Mouse (Mus musculus) MEL (cell line): ENCODE measurements around the gene Fgf11. TPM values are rescaled to one million over a fixed set of nuclear protein-coding genes. Genes with fewer than 3 reads are reported as not detected.

Experiments
- DNase-seq: peaks from one replicate; pipeline ENCODE4 v3.0.0; 2011; ENCODE audit warnings: low read depth, low spot score
- H3K27ac ChIP-seq: 2 replicates; pipeline ENCODE4 v1.5.1; 2012; ENCODE audit warnings: low read depth, mild to moderate bottlenecking, control low read depth, low read length, moderate library complexity; ENCODE audit not compliant: control insufficient read depth
- H3K27me3 ChIP-seq, 2 experiments: fragments of 150-350 bp in 1 of 2; sonication (generic) in 1 of 2; 2 replicates each; pipeline ENCODE4 v1.6.1; 2012; ENCODE audit warnings: low read length in 2 of 2, mild to moderate bottlenecking in 2 of 2, improper control_type of control experiment in 1 of 2, moderate library complexity in 1 of 2; ENCODE audit not compliant: insufficient read depth in 2 of 2, control insufficient read depth in 1 of 2
- H3K36me3 ChIP-seq, 2 experiments: 2 replicates each; pipeline ENCODE4 v1.6.1; 2012 to 2014; ENCODE audit warnings: low read length in 2 of 2, improper control_type of control experiment in 1 of 2, inconsistent platforms in 1 of 2, mild to moderate bottlenecking in 1 of 2; ENCODE audit not compliant: insufficient read depth in 2 of 2, control insufficient read depth in 1 of 2
- H3K4me1 ChIP-seq, 2 experiments: fragments of 150-350 bp in 1 of 2; sonication (generic) in 1 of 2; 2 replicates each; pipeline ENCODE4 v1.6.1; 2012; ENCODE audit warnings: low read length in 2 of 2, improper control_type of control experiment in 1 of 2, mild to moderate bottlenecking in 1 of 2; ENCODE audit not compliant: insufficient read depth in 2 of 2, control insufficient read depth in 1 of 2
- H3K4me3 ChIP-seq, 2 experiments: fragments of 150-350 bp in 1 of 2; sonication (generic) in 1 of 2; 2 replicates each; pipeline ENCODE4 v1.5.1; 2012; ENCODE audit warnings: low read depth in 2 of 2, low read length in 2 of 2, mild to moderate bottlenecking in 2 of 2, moderate library complexity in 2 of 2, control low read depth in 1 of 2, improper control_type of control experiment in 1 of 2; ENCODE audit not compliant: control insufficient read depth in 1 of 2, insufficient read depth in 1 of 2
- H3K79me2 ChIP-seq: 2 replicates; pipeline ENCODE4 v1.6.1; 2012; ENCODE audit warnings: mild to moderate bottlenecking, low read length, moderate library complexity; ENCODE audit not compliant: control insufficient read depth, poor library complexity, insufficient read depth
- H3K9ac ChIP-seq: 2 replicates; pipeline ENCODE4 v1.6.1; 2012; ENCODE audit warnings: low read depth, mild to moderate bottlenecking, control low read depth, low read length, moderate library complexity; ENCODE audit not compliant: control insufficient read depth, poor library complexity, severe bottlenecking
- H3K9me3 ChIP-seq: fragments of 150-350 bp; sonication (generic); replicated peaks from 2 replicates; pipeline ENCODE4 v1.6.1; 2012; ENCODE audit warnings: mild to moderate bottlenecking, low read length, improper control_type of control experiment, moderate library complexity; ENCODE audit not compliant: insufficient read depth
- BHLHE40 ChIP-seq: IDR thresholded peaks from 2 replicates; pipeline ENCODE4 v1.6.1; 2012; ENCODE audit warnings: low read depth, mild to moderate bottlenecking, inconsistent platforms, low read length, improper control_type of control experiment, borderline replicate concordance
- CHD1 ChIP-seq: IDR thresholded peaks from 2 replicates; pipeline ENCODE4 v1.6.1; 2012; ENCODE audit warnings: low read depth, mild to moderate bottlenecking, inconsistent platforms, low read length, improper control_type of control experiment
- CHD2 ChIP-seq: IDR thresholded peaks from 2 replicates; pipeline ENCODE4 v1.6.1; 2011; ENCODE audit warnings: low read length, improper control_type of control experiment
- CTCF ChIP-seq, 3 experiments: IDR thresholded peaks in 2 of 3; conservative IDR thresholded peaks in 1 of 3; 2 replicates each; pipeline ENCODE4 v1.5.1; 2011 to 2012; ENCODE audit warnings: low read length in 3 of 3, low read depth in 2 of 3, mild to moderate bottlenecking in 2 of 3, improper control_type of control experiment in 1 of 3, inconsistent platforms in 1 of 3, mixed read lengths in 1 of 3, moderate library complexity in 1 of 3; ENCODE audit not compliant: control insufficient read depth in 1 of 3, insufficient read depth in 1 of 3, poor library complexity in 1 of 3, severe bottlenecking in 1 of 3
- EP300 ChIP-seq, 2 experiments: IDR thresholded peaks; 2 replicates each; pipeline ENCODE4 v1.6.1; 2011; ENCODE audit warnings: improper control_type of control experiment in 2 of 2, low read length in 2 of 2, low read depth in 1 of 2, mild to moderate bottlenecking in 1 of 2
- ETS1 ChIP-seq: IDR thresholded peaks from 2 replicates; pipeline ENCODE4 v1.6.1; 2012; ENCODE audit warnings: low read depth, mild to moderate bottlenecking, inconsistent platforms, low read length, improper control_type of control experiment, moderate library complexity
- GABPA ChIP-seq: IDR thresholded peaks from 2 replicates; pipeline ENCODE4 v1.6.1; 2012; ENCODE audit warnings: low read depth, mild to moderate bottlenecking, inconsistent platforms, low read length, improper control_type of control experiment, moderate library complexity
- MAFK ChIP-seq: IDR thresholded peaks from 2 replicates; pipeline ENCODE4 v1.6.1; 2011; ENCODE audit warnings: low read depth, mild to moderate bottlenecking, low read length, improper control_type of control experiment, borderline replicate concordance
- MAX ChIP-seq: IDR thresholded peaks from 2 replicates; pipeline ENCODE4 v1.6.1; 2011; ENCODE audit warnings: low read length, improper control_type of control experiment
- MAZ ChIP-seq: IDR thresholded peaks from 2 replicates; pipeline ENCODE4 v1.6.1; 2012; ENCODE audit warnings: low read depth, mild to moderate bottlenecking, inconsistent platforms, low read length, improper control_type of control experiment
- MEF2A ChIP-seq: IDR thresholded peaks from 2 replicates; pipeline ENCODE4 v1.6.1; 2014; ENCODE audit warnings: low read depth, mild to moderate bottlenecking, inconsistent platforms, low read length, improper control_type of control experiment; ENCODE audit not compliant: poor library complexity, insufficient replicate concordance, severe bottlenecking; ENCODE audit errors: extremely low read depth
- MYC ChIP-seq: IDR thresholded peaks from 2 replicates; pipeline ENCODE4 v1.6.1; 2011; ENCODE audit warnings: low read depth, mild to moderate bottlenecking, low read length, improper control_type of control experiment, moderate library complexity
- NELFE ChIP-seq: IDR thresholded peaks from 2 replicates; pipeline ENCODE4 v1.6.1; 2011; ENCODE audit warnings: low read depth, low read length, improper control_type of control experiment
- NRF1 ChIP-seq: IDR thresholded peaks from 2 replicates; pipeline ENCODE4 v1.6.1; 2014; ENCODE audit warnings: low read depth, mild to moderate bottlenecking, inconsistent platforms, low read length, improper control_type of control experiment, moderate library complexity; ENCODE audit not compliant: poor library complexity, insufficient read depth, severe bottlenecking
- SIN3A ChIP-seq: IDR thresholded peaks from 2 replicates; pipeline ENCODE4 v1.6.1; 2012; ENCODE audit warnings: low read length, improper control_type of control experiment, inconsistent platforms
- USF1 ChIP-seq: IDR thresholded peaks from 2 replicates; pipeline ENCODE4 v1.6.1; 2014; ENCODE audit warnings: low read depth, mild to moderate bottlenecking, inconsistent platforms, low read length, improper control_type of control experiment, moderate library complexity
- USF2 ChIP-seq, 2 experiments: IDR thresholded peaks; 2 replicates each; pipeline ENCODE4 v1.6.1; 2011 to 2012; ENCODE audit warnings: improper control_type of control experiment in 2 of 2, low read length in 2 of 2, borderline replicate concordance in 1 of 2, inconsistent platforms in 1 of 2, low read depth in 1 of 2, mild to moderate bottlenecking in 1 of 2; ENCODE audit not compliant: insufficient read depth in 1 of 2
- ZKSCAN1 ChIP-seq: IDR thresholded peaks from 2 replicates; pipeline ENCODE4 v1.6.1; 2012; ENCODE audit warnings: low read depth, mild to moderate bottlenecking, inconsistent platforms, low read length, improper control_type of control experiment, moderate library complexity
- polyA plus RNA-seq, 2 experiments: library from polyadenylated mRNA; stranded (reverse) in 1 of 2; unstranded in 1 of 2; fragments of >175 nt in 1 of 2; fragments of >200 nt in 1 of 2; gene quantifications; 2 replicates each; pipeline versions ENCODE4 v1.2.1 to v1.2.4; 2012; ENCODE audit warnings: low replicate concordance in 2 of 2, low read depth in 1 of 2; ENCODE audit not compliant: insufficient read length in 2 of 2, insufficient read depth in 1 of 2, missing spikeins in 1 of 2
- total RNA-seq: library from RNA; depleted of rRNA; stranded (reverse); fragments of 300-350 nt; gene quantifications from 2 replicates; pipeline ENCODE4 v1.2.3, GENCODE M21; 2012

Gene Fgf11
- total and polyA plus RNA-seq, 3 experiments = 5.1 to 26.8 TPM; not detected in 1

DNA sequence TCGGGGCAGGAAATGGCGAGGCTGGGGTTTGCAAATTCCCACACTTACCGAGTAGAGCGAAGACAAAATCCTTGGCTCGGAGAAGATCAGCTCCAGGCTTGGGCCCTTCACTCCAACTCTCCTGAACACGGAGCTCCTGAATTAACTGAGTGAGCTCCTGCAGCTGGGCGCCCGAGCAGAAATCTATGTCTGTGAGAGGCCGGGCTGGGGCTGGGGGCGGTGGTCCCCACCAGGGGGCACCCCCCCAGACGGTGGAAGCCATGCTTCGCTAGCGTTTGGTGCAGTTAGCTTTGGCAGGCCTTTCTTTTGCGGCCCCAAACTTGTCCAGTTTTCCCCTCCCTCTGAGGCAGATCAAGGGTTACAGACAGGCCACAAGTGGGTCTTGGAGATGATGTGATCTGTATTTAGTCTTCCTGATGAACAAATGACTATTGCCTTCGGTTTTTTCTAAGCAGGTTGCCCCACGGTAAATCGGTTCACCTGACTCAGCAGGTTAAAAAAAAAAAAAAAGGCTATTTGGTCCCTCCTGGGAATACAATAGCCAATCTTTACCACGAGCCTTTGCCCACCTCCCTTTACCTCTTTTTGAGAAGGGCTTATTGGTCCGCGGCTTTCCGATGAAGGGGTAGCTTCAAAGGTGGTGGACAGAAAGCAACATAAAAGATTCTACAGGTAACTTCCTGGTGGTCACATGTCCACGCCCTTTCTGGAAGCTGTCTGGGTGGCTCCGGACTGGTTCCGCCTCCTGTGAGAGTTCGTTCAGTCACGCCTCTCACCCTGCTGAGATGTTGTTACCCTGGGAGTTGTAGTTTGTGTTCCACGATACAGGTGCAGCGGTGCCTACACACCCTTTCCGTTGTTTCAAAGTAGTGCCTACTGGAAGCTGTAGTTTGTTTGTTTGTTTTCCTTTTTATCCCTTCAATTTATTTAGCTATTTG, 3.6 kb upstream of the Fgf11 start, which contains the start of gene Tmem102:
Tmem102 (minus strand) TSS at position 653 of the 938 bp plus-strand sequence.
- Histone ChIP-seq H3K9ac (peak within 1 kb of the TSS; percentile 78; the same call in 1 of the 2 replicates), H3K4me3 (peak within 1 kb of the TSS; percentile 70 to 89), H3K27ac (no peak within 1 kb of the TSS)

DNA sequence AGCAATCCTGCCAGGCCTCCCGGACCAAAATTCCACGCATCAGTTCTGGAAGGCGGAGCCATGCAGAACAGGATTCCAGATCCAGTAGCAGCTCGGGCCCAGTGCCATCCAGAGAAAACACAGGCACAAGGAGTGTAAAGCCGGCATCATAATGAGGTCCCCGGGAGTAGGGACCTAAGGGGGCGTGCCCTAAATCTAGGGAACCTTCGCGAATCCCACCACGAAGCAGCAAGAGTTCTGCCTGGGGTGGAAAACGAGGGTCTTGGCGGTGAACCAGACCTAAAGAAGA, 2.9 kb upstream of the Fgf11 start:
- Histone ChIP-seq H3K79me2 (peaks cover 8% of the 10 kb centered on the region; the same call in 1 of the 2 replicates), H3K4me3 (peak overlapping the region; percentile 70 to 89), H3K27ac (no peak overlapping the region), H3K9ac (peak overlapping the region; percentile 78; the same call in 1 of the 2 replicates), H3K27me3 (no peaks in the 10 kb centered on the region; a peak in 1 of 4 replicates), H3K36me3 (peaks cover 0 to under 1% of the 10 kb centered on the region in 2 experiments; a peak in 2 of 4 replicates)
- no peak for DNase-seq
- no peak for TF ChIP-seq CHD2
- TF ChIP-seq, all 39 proteins: peak for 0
- Histone ChIP-seq H3K4me1 (peaks cover 3 to 11% of the 10 kb centered on the region in 2 experiments; a peak in 3 of 4 replicates), H3K9me3 (no peaks in the 10 kb centered on the region)

More for the DNA sequence above, 3.6 kb upstream of the Fgf11 start, which contains the start of gene Tmem102:
- Histone ChIP-seq H3K9me3 (no peaks in the 10 kb centered on the region), H3K36me3 (no peaks in the 10 kb centered on the region; a peak in 1 of 4 replicates), H3K79me2 (peaks cover 8% of the 10 kb centered on the region; the same call in 1 of the 2 replicates), H3K4me1 (peaks cover 3 to 11% of the 10 kb centered on the region in 2 experiments; a peak in 3 of 4 replicates), H3K27me3 (peaks cover 0 to under 1% of the 10 kb centered on the region in 2 experiments; a peak in 2 of 4 replicates)
- TF ChIP-seq CTCF (IDR thresholded peaks at IDR 0.05 in 2 of 3, conservative IDR thresholded peaks at IDR 0.05 in 1 of 3; ENCODE audit: control insufficient read depth in 1 of 3, insufficient read depth in 1 of 3, low read depth in 2 of 3, low read length in 3 of 3, poor library complexity in 1 of 3, severe bottlenecking in 1 of 3) = peak in 1 of 3 experiments; percentile 16; a peak in 1 of 6 replicates
- no peak for TF ChIP-seq MYC
- TF ChIP-seq USF1 = 0 out of 2 replicates have a peak, but pooled peaks have one; percentile 34
- no peak for TF ChIP-seq EP300 (IDR thresholded peaks at IDR 0.05; ENCODE audit: low read depth in 1 of 2, low read length in 2 of 2)
- no peak for DNase-seq

DNA sequence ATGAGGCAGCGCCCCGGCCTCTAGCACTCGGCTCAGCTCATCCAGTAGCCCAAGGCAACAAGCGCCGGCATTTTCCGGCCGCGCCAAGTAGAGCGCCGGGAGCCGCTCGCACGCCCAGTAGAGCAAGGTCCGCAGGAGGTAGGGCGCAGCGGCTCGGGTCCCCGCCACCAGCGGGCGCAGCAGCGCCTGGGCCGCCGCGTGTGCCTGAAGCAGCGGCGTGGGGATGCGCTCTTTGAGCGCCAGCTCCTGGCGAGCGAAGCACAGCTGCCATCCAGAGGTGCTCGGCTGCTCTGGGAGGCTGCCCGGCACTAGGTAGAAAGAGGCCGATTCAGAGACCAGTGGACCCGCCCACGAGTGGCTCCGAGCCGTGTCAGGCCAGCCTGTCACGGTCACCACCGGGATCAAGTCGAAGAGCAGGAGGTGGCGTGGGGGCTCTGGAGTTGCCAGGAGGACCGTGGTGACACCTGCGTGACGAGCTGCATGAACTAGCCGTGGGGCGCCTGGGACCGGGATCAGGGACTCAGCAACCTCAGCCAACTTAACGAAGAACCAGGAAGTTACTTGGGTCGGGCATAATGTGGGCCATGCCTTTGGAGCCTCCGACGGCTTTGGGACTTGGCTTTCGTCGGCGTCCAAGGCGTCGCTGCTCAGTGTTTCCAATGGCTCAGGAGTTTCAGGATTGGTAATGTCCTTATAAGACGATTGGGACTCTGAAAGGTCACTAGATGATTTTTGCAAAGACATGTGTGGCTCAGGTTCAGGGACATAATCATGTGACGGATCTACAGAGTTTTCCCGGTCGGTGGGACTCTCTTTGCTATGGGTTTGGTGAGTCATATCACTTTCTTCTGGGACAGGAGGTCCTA, 2.4 kb upstream of the Fgf11 start:
- Histone ChIP-seq H3K4me1 (peaks cover 5 to 16% of the 10 kb centered on the region in 2 experiments; a peak in 3 of 4 replicates), H3K79me2 (peaks cover 8% of the 10 kb centered on the region; the same call in 1 of the 2 replicates), H3K9ac (peak overlapping the region; percentile 78), H3K4me3 (peak overlapping the region; percentile 70 to 89), H3K36me3 (peaks cover 0 to 5% of the 10 kb centered on the region in 2 experiments; a peak in 2 of 4 replicates), H3K27me3 (no peaks in the 10 kb centered on the region; a peak in 1 of 4 replicates), H3K9me3 (no peaks in the 10 kb centered on the region), H3K27ac (no peak overlapping the region)
- peak; percentile 81 for DNase-seq
- TF ChIP-seq ETS1 (no peak), CHD1 (no peak), SIN3A (peak; percentile 45), MAX (peak; percentile 44), MEF2A (no peak), CHD2 (no peak), GABPA (no peak), USF2 (IDR thresholded peaks at IDR 0.05; ENCODE audit: borderline replicate concordance in 1 of 2, insufficient read depth in 1 of 2, low read depth in 1 of 2, low read length in 2 of 2) (no peak), ZKSCAN1 (no peak), MAFK (no peak), NELFE (peak; percentile 14; the same call in 1 of the 2 replicates), CTCF (IDR thresholded peaks at IDR 0.05 in 2 of 3, conservative IDR thresholded peaks at IDR 0.05 in 1 of 3; ENCODE audit: control insufficient read depth in 1 of 3, insufficient read depth in 1 of 3, low read depth in 2 of 3, low read length in 3 of 3, poor library complexity in 1 of 3, severe bottlenecking in 1 of 3) (peak in 2 of 3 experiments; percentile 62 to 74; a peak in 4 of 6 replicates), NRF1 (0 out of 2 replicates have a peak, but pooled peaks have one; percentile 30), BHLHE40 (no peak), MAZ (no peak)
